Mouse (Mus musculus) embryonic fibroblast, embryonic 13.5 days (primary cell): ENCODE data around the gene Sult4a1. TPM values are rescaled to one million over a fixed set of nuclear protein-coding genes. Genes with fewer than 3 reads are reported as not detected.
A peak's percentile ranks its signal among the peaks of the same experiment; 100 is the strongest.

Source experiments
- H3K27ac ChIP-seq: 2 replicates; pipeline ENCODE4 v1.5.1; 2012; ENCODE audit warnings: low read length, control low read depth, inconsistent platforms; ENCODE audit not compliant: insufficient read depth
- H3K4me1 ChIP-seq: 2 replicates; pipeline ENCODE4 v1.6.1; 2011; ENCODE audit warnings: low read length; ENCODE audit not compliant: control insufficient read depth, insufficient read depth
- H3K4me3 ChIP-seq: 2 replicates; pipeline ENCODE4 v1.5.1; 2011; ENCODE audit warnings: mild to moderate bottlenecking, control low read depth, low read length; ENCODE audit not compliant: insufficient read depth
- CTCF ChIP-seq: IDR thresholded peaks from 2 replicates; pipeline ENCODE4 v1.5.1; 2011; ENCODE audit warnings: mild to moderate bottlenecking, control low read depth, low read length, moderate library complexity, borderline replicate concordance; ENCODE audit not compliant: insufficient read depth
- POLR2A ChIP-seq: IDR thresholded peaks from 2 replicates; pipeline ENCODE4 v1.6.1; 2011; ENCODE audit warnings: low read depth, mild to moderate bottlenecking, control low read depth, low read length, moderate library complexity
- polyA plus RNA-seq: library from polyadenylated mRNA; stranded (reverse); fragments of >200 nt; gene quantifications from 2 replicates; pipeline ENCODE4 v1.2.4, GENCODE M21; 2011; ENCODE audit warnings: low read depth; ENCODE audit not compliant: missing spikeins, insufficient read length

Gene Sult4a1
- polyA plus RNA-seq, 1 experiment: 1.0 TPM

GRCm38 (mm10) chr15:84126871-84127270 is 21.3 kb upstream of the Sult4a1 start:
- Histone ChIP-seq H3K4me3 (no peak overlapping the region), H3K4me1 (no peaks in the 10 kb centered on the region), H3K27ac (no peak overlapping the region)
- TF ChIP-seq CTCF: no peak
- no peak for TF ChIP-seq POLR2A

- no peaks in the 10 kb centered on the region for H3K4me1 ChIP-seq
- H3K4me3 ChIP-seq: no peak overlapping the region
- no peak overlapping the region for H3K27ac ChIP-seq
- no peak for TF ChIP-seq POLR2A
- no peak for TF ChIP-seq CTCF
Measured at GRCm38 (mm10) chr15:84126447-84126846, 20.9 kb upstream of the Sult4a1 start.

GRCm38 (mm10) chr15:84124086-84124485 is 18.5 kb upstream of the Sult4a1 start:
- no peaks in the 10 kb centered on the region for H3K4me1 ChIP-seq
- no peak overlapping the region for H3K27ac ChIP-seq
- H3K4me3 ChIP-seq: no peak overlapping the region
- no peak for TF ChIP-seq CTCF
- no peak for TF ChIP-seq POLR2A

- no peak within 1 kb of the TSS for H3K27ac ChIP-seq
- no peak within 1 kb of the TSS for H3K4me3 ChIP-seq
- TF ChIP-seq CTCF (no peak), POLR2A (no peak)
- no peaks in the 10 kb centered on the region for H3K4me1 ChIP-seq
Measured at GRCm38 (mm10) chr15:84123075-84123474, 17.5 kb upstream of the Sult4a1 start, which contains the start of gene Pnpla5. TSS of gene Pnpla5 (minus strand) at chr15:84123175.

- Histone ChIP-seq H3K4me1 (no peaks in the 10 kb centered on the region), H3K4me3 (no peak overlapping the region), H3K27ac (no peak overlapping the region)
- TF ChIP-seq CTCF: no peak
- no peak for TF ChIP-seq POLR2A
Measured at GRCm38 (mm10) chr15:84121036-84121435, 15.5 kb upstream of the Sult4a1 start.

- Histone ChIP-seq H3K27ac (no peak overlapping the region), H3K4me1 (no peaks in the 10 kb centered on the region), H3K4me3 (no peak overlapping the region)
- TF ChIP-seq POLR2A (no peak), CTCF (peak; percentile 27; the same call in 1 of the 2 replicates)
Measured at GRCm38 (mm10) chr15:84120612-84121011, 15.1 kb upstream of the Sult4a1 start.

- no peak for TF ChIP-seq POLR2A
- TF ChIP-seq CTCF: no peak
- Histone ChIP-seq H3K4me3 (no peak overlapping the region), H3K4me1 (no peaks in the 10 kb centered on the region), H3K27ac (no peak overlapping the region)
Measured at GRCm38 (mm10) chr15:84116466-84116865, 10.9 kb upstream of the Sult4a1 start.

- H3K4me3 ChIP-seq: no peak overlapping the region
- no peak overlapping the region for H3K27ac ChIP-seq
- H3K4me1 ChIP-seq: no peaks in the 10 kb centered on the region
- no peak for TF ChIP-seq CTCF
- no peak for TF ChIP-seq POLR2A
Measured at GRCm38 (mm10) chr15:84115727-84116126, 10.2 kb upstream of the Sult4a1 start.

GRCm38 (mm10) chr15:84113873-84114272 is 8.3 kb upstream of the Sult4a1 start:
- Histone ChIP-seq H3K27ac (no peak overlapping the region), H3K4me1 (no peaks in the 10 kb centered on the region), H3K4me3 (no peak overlapping the region)
- TF ChIP-seq CTCF: no peak
- TF ChIP-seq POLR2A: no peak

- Histone ChIP-seq H3K4me1 (no peaks in the 10 kb centered on the region), H3K4me3 (no peak overlapping the region), H3K27ac (no peak overlapping the region)
- TF ChIP-seq POLR2A (no peak), CTCF (no peak)
Measured at GRCm38 (mm10) chr15:84108899-84109298, 3.3 kb upstream of the Sult4a1 start.

- H3K4me3 ChIP-seq: peak overlapping the region; percentile 27
- TF ChIP-seq POLR2A: no peak
- no peak for TF ChIP-seq CTCF
- no peak overlapping the region for H3K27ac ChIP-seq
- no peaks in the 10 kb centered on the region for H3K4me1 ChIP-seq
Measured at GRCm38 (mm10) chr15:84105924-84106500, 458 bp upstream of the Sult4a1 start.
